Mouse (Mus musculus): ENCODE data around the gene Gatad1.
"Not testable (repeated sequence)": the region's sequence is repeated elsewhere in the genome, so short reads cannot be mapped to it uniquely, and the experiment has no call there.

Gatad1 gene

GRCm38 (mm10) chr5:3657085-3657484 is at the start of gene Gatad1:
Gene Gatad1 (minus strand): TSS chr5:3657185.
- no peak for DNase-seq

DNA sequence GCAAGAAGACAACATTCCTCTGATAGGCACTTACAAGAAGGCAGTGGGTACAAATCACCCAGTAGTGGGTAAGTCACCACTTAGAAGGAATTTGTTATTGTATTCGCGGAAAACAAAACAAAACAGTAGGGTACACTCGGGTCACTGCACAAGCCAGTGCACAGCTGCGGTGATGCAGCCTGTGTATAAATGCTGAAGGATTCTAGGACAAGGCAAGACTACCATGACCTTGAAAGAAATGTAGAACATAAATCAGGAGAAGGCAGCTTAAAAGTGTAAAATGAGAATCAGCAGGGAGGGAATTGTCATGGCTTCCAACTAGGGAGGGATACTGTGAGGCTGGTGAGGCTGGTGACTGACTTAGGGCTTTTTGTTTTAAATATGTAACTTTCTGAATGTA is 45.2 kb upstream of the Gatad1 start:
- DNase-seq = no peak

GRCm38 (mm10) chr5:3700025-3700424 is 43.0 kb upstream of the Gatad1 start:
- no peak for DNase-seq

DNA sequence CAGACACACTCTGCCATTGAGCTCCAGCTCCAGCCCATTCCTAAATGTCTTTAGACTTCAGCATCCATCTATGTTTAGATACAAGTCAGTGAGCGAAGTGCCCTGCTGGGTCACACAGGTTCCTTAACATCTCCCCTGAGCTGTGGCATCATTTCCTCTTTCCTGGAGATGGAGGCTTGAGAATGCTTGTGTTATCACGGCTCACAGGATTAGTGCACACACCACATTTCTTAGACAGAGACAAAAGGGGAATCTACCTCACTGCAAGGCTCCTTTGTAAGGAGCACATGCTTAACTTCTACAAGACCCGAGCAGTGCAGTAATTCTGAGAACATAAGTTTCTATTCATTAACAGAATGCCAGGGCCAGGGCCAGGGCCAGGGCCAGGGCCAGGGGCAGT is 39.0 kb upstream of the Gatad1 start:
- DNase-seq = no peak

DNA sequence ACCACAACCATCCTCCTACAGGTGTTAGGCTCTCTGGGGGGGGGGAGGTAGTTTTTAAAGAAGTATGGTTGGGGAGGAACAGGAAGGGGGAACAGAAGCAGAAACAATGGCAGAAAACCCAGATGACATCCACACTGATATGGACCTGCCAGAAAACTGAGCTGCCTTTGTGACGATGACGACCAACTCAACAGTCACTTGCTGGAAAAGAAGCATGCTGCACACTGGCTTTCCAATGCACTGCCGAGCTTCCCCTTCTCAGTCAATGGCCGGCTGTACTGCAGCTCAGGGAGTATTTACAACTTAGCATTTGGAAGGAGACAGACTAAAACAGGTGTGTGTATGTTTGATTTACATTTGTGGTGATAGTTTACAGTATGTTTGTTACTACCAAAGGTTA is 38.2 kb upstream of the Gatad1 start:
- no peak for DNase-seq

GRCm38 (mm10) chr5:3692956-3693355 is 36.0 kb upstream of the Gatad1 start:
- DNase-seq = no peak

GRCm38 (mm10) chr5:3691283-3691682 is 34.3 kb upstream of the Gatad1 start:
- DNase-seq = no peak

GRCm38 (mm10) chr5:3688298-3688697 is 31.3 kb upstream of the Gatad1 start:
- no peak for DNase-seq

DNA sequence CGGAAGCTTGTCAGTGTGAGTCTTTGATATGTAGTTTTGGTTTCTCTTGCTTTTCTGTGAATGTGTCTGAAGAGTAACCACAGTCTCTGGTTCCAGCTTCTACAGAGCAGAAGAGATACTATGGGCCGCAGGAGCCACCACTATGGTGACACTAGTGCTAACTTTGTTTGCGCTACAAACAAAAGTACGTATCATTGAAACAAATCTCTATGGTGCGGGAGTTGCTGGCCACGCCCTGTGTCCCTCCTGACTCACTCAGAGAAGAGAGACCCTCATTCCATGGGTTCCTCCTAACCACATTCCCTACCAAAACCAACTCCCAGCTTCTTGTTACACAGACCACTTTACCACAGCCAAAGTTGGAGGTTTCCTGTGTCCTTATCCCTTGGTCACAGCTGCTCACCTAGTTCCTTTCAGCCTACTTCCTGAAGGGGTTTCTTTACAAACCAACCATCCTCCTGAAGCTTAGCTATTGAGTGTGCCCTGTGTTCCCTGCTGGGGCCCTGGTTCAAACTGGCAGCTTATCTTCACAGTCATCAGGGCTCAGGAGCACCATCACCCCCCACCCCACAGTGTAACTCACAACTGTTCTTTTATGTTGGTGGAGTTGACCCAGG is 13.1 kb upstream of the Gatad1 start:
- DNase-seq = no peak

DNA sequence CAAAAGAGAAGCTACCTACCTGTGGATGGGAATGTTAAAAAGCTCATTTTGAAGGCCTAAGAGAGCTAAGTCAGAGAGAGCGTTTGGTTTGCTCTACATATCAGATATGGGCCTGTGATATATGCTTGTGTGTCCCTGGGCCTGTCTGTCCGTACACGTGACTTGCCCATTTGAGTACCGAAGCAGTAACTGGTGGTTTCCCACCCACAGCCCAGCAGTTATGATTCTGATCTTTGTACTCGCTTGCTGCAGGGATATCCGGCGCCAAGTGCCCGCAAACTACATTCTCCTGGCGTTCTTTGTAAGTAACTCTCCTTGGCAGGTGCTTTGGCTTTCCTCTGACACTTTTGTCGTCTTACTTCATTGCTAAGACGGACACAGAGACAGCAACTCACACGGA is 9.6 kb upstream of the Gatad1 start:
- DNase-seq = no peak

DNA sequence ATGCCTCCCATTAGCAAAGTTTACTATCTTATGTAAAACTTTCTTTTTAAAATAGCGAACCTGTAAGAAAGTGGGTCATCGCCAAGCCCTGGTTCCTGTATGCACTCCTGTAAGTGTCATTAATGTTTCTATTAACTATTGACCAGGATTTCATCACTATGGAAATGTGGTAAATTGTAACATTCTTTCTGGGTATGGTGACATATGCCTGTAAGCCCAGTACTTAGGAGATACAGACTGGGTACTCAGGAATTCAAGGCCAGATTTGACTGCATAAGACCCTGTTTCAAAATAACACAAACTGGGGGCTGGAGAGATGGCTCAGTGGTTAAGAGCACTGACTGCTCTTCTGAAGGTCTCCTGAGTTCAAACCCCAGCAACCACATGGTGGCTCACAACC is 8.2 kb upstream of the Gatad1 start:
- DNase-seq = no peak

DNA sequence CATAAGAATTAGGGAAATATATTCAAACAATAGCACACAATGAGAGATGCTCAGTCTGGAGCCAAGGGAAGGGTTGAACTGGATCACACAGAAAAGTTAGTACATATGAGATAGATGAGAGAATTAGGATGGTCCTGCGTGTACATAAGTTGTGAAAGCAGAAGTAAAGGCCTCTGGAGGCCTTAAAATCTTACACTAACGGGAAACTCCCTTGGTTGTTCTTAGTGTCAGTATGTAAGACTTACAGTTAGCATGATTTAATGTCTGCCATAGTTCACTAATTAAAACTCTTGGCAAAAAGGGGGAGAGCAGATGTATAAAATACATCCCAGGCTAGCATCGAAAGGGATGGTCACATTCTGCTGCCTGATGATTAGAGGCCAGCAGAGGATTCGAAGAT is 3.2 kb downstream of the Gatad1 start:
- DNase-seq = no peak

DNA sequence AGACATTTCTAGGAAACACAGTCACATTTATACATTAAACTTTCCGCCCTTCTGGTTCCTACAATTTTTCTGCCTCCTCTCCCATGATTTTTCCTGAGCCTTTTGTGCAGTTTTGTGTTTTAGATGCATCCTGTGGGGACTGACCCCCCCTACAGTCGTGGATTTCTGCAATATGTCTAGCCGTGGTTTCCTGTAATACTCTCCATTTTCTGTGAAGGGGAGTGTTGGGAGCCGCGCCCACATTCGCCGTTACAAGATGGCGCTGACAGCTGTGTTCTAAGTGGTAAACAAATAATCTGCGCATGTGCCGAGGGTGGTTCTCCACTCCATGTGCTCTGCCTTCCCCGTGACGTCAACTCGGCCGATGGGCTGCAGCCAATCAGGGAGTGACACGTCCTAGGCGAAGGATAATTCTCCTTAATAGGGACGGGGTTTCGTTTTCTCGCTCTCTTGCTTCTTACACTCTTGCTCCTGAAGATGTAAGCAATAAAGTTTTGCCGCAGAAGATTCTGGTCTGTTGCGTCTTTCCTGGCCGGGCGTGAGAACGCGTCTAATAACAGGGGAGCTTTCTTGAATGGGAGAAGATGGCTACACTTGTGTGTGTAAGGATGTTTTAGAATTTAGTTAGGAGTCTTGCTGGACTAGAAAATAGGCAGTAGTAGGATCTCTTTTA is 3.9 kb downstream of the Gatad1 start:
- DNase-seq = not testable (repeated sequence)

- DNase-seq = no peak
These were observed 5.4 kb downstream of the Gatad1 start for GRCm38 (mm10) chr5:3651621-3652020.

DNA sequence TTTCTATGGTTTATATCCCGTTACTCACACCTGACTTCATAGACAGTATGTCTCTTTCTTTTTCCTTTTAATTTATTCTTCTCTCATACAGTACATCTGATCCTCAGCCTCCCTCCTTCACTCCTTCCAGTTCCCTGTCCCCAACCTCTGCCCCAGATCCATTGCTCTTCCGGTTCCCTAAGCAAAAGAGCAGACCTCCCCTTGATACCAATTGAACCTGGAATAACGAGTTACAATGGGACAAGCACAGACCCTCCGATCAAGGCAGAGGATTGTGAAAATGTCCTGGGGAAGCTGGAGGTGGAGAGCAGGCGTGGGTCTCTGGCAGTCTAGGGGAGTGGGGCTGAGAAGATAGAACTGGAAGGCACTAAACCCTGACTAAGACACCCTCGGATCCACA is 6.1 kb downstream of the Gatad1 start, which contains the start of gene Tmbim7:
Gene Tmbim7, plus strand, starts transcription at position 301 of the 400 bp plus-strand sequence.
- DNase-seq = no peak

DNA sequence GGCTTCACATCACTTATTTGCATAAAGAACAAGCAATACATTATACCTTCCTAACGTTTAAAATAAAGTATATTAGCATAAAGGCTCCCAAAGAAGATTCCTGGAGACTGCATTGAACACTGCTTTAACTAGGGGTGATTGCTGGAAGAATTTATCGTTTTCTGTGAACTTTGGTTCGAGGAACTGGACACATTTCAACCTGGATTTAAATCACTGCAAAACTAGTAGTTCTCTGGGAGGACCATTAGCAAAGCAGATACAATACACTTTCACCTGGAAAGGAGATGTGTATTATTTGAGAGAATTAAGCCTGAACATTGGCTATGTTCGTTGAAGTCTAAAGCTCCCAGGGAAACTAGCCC is 8.2 kb downstream of the Gatad1 start:
- no peak for DNase-seq

DNA sequence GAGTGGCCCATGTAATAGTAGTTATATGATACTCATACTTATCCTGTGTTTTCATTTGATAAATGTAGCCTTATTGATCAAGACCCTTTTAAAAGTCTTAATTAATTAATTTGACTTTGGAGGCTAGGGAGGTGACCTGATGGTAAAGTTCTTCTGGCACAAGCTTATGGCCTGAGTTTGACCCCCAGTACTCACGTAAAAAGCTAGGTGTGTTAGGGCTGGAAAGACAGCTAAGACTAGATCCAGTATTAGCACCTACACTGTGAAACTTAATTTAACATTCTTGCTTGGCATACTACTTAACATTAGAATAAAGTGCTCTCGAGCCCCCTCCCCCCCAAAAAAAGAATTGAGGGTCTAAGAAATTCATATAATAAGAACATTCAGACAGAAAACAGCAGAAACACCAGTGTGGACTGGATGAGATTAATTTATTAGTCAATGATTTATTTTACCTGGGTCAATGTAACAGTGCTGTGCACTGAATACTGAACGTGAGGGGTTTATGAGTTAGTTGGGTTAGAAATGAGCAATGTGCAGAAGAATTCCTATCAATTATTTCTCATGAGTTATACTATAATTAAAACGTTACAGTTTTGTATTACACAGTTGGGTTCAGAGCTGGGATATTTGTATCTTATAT is 8.7 kb downstream of the Gatad1 start:
- no peak for DNase-seq

GRCm38 (mm10) chr5:3647708-3648121 is 9.3 kb downstream of the Gatad1 start:
- DNase-seq = peak; percentile 95

DNA sequence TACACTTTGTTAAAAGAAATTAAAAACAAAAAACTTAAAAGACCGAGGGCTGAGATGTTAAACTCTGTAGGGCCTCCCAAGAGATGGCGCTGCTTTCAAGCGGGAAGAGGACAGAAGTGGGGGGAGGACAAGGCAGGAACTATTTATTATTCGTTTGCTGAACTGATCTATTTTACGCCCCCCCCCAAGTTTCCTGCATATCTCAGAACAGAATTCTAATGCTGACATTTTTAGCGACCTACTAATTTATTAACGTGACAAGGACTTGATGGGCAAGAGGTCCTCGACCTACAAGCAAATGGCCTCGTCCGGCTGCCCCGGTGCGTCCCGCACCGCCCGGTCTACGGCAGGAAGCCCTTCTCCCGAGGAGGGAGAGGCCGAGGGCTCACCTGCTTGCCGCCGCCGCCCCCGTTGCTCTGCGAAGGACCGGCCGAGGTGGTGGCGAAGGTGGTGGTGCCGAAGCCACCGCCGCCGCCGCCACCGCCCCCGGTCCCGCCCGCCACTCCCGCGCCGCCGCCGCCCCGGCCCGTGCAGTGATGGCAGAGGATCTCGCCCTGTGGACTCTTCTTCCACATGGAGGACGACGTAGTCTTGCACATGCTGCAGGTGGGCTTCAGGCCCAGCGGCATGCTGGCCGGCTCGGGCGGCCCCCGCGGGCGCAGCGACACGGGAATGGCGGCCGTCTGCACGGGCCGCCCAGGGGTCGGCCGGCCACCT is 9.8 kb downstream of the Gatad1 start:
- DNase-seq = peak; percentile 70

DNA sequence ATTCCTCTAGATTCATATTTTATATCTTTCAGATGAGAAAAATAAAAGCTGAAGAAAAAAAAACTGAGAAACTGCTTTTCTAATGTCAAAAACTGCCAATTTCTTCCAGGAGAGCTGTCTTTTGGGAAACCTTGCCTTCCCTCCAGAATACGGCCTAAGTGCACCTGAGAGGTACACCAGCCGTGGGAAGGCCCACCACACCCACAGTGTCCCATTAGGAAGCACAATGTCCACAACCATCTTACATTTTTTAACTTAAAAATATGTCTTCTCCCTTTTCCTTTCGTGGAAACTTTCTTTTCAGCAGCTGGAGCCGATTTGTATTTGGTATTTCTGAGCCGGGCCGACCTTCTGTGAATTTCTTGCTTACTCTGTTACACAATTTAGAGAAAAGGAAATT is 10.4 kb downstream of the Gatad1 start:
- DNase-seq = no peak

GRCm38 (mm10) chr5:3645326-3645725 is 11.7 kb downstream of the Gatad1 start:
- no peak for DNase-seq

GRCm38 (mm10) chr5:3644621-3645020 is 12.4 kb downstream of the Gatad1 start:
- no peak for DNase-seq

GRCm38 (mm10) chr5:3635286-3635685 is 21.7 kb downstream of the Gatad1 start:
- DNase-seq = no peak

DNA sequence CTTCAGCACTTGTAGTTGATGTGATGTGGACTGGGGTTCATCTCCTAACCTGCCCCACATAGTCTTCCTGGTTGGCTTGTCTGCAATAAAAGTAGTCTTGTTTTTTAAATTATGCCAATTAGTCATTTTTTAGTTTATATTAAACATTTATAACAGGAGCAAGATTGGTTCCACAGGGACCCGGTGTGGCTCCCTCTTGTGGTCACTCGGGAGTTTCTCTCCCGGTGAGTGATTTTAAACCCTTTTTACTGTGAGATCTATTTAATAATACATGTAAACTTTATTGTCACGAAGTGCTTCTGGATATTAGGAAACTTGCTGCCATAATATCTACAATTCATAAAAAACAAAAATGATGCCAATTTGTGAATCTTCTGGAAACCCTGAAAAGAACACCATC is 23.0 kb downstream of the Gatad1 start:
- no peak for DNase-seq
